Mouse (Mus musculus): ENCODE results near the gene Sdk1.
A peak's percentile ranks its signal among the peaks of the same experiment; 100 is the strongest.

Gene Sdk1

DNA sequence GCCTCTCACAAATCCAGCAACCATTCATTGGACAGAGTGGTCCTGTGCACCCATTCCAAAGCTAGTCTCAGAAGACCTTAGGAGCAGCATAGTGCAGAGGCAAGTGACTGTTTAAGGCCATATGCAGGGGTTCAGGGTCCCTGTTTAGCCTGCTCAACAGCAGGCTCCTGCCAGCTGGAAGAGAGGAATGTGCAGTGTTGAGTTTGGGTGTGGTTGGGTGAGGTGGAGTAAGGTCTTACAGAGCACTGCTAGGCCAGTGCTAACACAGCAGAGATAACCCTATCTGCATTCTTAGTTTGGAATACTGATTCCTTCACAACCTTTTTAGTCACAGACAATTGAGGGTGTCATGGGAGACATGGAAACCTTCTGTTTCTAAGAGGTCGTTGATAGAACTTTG, 206.0 kb downstream of the Sdk1 start:
- no peak for DNase-seq (ENCODE audit: low spot score in 2 of 2)

DNA sequence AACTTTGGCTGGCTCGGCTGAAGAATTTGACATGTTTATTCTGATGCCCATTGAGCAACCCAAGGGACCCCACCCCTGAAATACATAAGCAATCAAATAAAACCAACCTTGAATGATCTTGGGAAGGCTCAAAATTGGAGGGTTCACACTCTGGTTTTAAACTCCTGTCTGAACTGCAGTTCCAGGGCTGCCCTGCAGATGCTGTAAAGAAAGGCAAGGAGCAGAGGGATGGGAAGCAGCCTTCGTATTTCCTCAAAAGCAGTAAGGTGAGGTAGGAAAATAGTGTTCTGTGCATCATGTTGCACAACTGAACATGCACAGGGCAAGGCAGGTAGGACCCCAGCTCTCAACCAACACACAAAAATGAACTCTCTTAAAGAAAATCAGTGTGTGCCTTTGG, 222.1 kb downstream of the Sdk1 start:
- DNase-seq (ENCODE audit: low spot score in 2 of 2): no peak

DNA sequence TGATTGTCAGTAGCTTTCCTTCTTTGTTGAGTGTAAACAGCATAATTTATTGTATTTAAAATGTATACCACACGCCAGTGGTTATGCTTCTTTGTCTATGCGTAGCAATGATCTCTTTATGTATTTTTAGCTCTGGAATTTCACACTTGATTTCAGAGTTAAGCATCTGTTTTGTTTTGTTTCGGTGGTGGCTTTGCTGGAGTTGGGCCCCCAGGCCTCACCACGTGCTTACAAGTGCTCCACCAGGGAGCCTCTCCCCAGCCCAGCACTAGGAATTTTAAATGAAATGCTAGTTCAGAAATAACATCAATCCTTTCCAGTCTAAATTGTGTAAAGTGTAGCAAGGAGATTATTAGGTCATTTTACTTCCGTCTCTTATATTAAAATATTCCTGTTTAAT, 227.5 kb downstream of the Sdk1 start:
- DNase-seq (ENCODE audit: low spot score in 2 of 2): no peak

DNA sequence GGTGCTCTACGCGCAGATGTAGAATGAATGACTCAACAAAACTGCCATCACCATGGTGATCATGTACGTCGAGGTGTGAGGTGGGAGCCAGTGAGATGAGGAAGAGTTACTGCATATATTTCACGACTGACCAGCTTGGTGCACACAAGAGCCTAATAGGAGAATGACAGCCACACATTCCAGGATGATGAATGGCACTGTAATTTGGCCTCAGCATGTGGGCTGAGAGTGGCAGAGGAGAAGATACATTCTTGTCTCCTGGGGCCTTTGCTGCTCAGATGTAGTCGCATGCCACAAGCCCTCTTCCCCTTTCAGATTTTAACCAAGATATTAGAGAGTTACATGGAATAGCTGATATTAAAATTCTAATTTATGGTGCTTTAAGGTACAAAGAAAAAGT, 264.0 kb downstream of the Sdk1 start:
- DNase-seq (ENCODE audit: low spot score in 2 of 2): no peak

DNA sequence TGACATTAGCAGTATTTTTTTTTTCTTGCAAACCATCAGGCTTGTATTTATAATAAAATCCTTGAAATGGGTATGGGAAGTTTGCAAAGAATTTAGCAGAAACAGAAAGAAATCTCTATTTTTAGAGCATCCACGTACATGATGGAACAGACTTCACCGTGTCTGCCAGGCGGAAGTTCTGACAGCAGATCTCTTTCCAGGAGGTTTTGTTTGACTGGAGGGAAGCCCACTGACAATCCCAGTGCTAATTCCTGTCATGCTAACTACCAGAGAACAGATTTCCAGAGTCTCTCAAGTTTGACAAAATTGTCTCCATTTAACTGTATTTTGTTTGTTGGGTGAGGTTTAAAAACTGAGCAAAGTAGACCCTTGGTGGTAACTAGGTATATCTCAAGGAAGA, 265.1 kb downstream of the Sdk1 start:
- DNase-seq (ENCODE audit: low spot score in 2 of 2): no peak

DNA sequence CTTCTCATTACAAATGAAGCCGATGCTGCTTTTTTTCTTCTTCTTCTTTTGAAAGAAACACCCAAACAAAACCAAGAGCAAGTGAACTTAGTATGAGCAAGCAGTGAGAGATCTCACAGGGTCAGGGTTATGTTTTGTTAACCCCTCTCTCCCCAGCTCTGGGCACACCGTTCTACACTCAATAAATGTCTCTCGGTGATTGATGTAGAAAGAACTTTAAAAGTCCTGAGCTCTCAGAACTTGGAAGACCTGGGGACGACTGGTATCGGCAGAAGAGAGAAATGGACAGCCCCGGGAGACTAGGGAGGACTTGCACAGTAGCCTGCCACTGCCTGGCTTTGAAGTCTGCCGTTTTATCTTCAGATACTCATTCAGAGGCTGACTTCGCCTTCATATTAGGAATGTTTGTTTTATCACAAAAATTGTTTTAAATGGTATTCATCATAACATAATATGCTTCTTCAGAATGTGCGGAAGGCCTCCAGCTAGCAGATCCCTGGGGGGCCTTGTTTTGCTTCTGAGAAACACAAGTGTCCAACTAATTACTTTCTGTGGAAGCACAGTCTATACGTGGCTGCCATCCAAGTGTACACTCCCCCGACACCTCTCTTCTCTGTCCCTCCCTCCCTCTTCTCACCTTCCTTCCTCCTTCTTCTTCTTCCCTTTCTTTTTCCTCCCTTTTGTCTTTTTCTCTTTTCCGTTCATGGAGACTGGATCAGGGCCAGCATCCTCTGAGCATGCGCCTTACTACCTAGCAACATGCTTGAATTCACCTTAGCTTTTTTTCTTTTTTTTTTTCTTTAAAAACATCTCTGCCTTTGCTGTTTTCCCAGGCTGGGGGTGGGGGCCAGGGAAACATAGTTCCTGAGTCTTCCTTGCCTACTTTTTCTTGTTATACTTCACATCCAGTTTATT, 283.8 kb downstream of the Sdk1 start:
- DNase-seq (ENCODE audit: low spot score in 2 of 2): no peak

DNA sequence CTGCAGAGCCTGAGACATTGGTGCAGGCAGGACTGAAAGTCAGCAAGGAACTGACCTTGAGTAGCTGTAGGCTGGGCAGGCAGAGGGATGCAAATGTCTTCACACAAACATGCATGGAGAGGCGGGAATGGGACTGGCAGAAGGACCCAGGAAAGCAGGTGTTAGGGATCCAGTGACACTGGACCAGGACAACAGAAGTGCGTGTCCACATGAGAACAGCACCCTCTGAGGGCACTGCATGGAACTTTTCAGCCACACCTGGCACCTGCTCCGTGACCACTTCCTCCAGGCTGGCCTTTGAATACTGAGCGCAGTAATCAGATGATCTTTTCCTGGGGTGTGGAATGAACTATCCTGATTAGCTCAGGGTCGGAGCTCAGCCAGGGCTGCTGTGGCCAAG, 298.9 kb downstream of the Sdk1 start:
- no peak for DNase-seq (ENCODE audit: low spot score in 2 of 2)

DNA sequence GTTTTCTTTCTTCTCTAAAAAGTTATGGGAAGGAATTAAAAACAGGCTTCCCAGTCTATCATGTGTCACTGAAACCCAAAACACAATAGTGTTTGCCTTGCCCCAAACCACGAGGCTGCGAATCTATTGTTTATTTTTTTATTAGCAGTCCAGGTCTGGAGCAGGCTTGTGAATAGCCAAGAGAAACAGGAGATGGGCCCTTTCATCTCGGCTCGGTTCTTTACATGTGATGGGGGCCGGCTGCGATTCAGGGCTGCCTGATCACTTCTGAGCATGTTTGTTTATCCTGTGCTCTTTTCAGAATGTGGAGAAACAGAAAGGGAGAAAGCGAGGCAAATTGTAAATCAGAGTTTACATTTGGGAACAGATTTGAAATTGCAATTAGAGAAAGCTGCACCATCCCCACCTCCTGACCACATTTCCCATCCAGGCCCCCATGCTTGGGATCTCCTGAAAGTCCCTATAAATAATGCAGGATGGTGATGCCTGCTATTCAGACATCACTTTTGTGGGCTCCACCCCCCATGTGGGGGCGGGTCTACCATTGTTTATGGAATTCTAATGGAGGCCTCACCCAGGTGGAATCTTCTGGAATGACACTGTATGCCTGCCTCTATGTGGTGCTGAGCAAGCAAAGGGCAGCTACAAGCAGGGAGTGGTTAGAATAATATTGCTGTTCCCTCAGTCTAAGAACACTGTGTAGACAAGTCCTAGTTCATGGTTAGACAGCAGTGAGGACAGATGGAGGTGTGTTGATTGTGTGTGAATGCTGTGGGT, 301.8 kb downstream of the Sdk1 start:
- DNase-seq (ENCODE audit: low spot score in 2 of 2): no peak

DNA sequence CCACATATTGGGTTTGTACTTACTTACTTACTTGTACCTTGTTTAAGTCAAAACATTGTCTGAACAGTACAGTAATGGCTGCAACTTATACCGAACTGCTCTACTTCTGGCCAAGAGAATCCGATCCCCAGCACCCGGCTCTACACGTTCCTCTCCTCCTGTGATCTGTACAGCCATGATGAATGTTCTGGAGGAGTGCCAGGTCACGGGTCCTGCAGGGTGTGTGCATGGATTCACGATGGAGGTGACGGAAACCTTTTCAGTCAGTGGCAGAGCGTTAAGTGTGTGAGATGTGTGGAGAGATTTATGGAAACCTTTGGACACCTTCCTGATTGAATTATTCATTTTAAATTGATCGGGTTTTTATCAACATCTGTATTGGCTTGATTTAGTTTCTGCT, 312.2 kb downstream of the Sdk1 start:
- DNase-seq (ENCODE audit: low spot score in 2 of 2): no peak

DNA sequence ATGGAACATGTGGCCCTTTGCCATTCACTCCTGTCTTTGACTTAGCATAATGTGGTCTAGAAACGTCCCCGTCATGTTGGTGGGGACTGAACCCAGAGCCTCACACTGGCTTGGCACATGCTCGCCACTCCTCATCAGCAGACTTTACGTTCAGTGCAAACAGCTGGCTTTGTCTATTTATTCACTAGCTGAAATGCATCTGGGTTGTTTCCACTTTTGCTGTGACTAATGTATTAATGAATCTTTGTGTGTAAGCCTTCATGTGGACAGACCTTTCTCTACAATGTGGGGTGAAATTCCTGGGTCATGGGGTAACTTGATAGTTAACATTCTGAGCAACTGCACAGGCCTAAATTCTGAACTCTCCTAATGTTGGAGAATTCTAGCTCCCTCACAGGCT, 317.4 kb downstream of the Sdk1 start:
- no peak for DNase-seq (ENCODE audit: low spot score in 2 of 2)

DNA sequence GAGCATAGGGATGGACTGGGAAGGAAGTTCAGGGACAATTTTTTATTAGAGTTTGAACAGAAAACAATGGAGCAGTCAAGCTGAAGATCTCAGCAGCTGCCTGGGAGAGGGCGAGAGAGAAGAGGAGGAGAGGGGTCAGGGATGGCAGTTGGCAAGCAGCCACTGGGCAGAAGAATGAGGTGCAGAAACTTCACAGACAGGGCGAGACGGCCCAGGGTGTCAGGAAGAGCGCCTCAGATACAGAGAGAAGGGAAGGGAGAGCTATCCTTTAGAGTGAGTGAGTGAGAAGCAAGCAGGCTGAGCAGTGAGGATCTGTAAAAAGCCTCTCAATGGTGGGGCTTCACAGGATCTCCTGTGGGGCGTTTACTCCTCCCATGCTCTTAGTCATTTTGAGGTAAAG, 319.0 kb downstream of the Sdk1 start:
- DNase-seq (ENCODE audit: low spot score in 2 of 2): no peak

DNA sequence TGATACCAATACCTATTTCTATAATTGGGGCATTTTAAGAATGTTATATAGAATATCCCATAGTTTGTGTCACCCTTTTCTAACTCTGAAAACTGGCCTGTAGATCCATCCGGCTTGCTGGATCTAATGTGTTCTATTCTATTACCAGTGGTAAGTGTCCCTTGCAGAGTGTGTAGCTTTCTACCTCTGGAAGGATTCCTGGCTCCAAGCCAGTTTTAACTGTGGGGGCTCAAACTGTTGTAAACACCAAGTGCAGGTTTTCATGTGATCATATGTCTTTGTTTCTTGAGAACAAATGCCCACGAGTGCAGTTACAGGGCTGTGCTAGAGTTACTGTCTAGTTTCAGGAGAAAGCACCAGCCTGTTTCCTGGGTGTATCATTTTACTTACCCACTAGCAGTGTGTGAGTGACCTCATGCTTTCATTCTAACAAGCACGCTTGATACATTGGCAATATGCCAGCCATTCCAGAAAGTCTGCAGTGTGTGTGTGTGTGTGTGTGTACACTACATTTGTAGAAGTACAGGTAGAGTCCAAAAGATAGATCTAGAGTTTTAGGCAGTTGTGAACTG, 320.8 kb downstream of the Sdk1 start:
- DNase-seq (ENCODE audit: low spot score in 2 of 2): no peak

DNA sequence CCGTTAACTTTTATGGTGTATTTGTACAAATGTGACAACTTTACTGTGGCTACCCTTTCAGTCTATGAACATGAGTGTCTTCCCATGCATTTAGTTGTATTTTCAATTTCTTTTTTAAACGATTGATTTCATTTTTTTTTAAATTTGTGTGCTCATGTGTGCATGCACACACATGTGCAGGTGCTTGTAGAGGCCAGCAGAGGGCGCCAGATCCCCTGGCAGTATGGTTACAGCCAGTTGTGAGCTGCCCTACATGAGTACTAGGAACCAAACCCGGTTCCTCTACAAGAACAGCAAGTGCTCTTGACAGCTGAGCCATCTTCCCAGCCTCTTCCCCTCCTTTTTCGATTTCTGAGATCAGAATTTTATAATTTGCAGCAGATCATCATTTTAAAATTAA, 322.9 kb downstream of the Sdk1 start:
- no peak for DNase-seq (ENCODE audit: low spot score in 2 of 2)

DNA sequence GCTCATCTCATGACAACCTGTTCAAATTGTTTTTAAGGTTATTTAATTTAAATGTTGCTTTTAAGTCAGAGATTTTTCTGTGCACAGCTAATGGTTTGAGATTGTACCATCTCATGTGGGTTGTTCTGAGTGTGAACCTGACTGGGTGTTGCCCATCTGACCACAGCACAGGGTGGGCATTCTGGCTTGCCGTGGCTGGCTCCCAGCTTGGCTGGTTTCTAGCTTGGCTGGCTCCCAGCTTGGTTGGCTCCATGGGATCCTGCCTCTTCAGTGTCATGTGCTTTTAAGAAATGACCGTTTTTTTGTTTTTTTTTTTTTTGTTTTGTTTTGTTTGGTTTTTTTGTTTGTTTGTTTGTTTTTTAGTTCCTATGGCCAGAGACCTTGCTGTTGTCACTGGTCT, 326.8 kb downstream of the Sdk1 start:
- DNase-seq (ENCODE audit: low spot score in 2 of 2): no peak

DNA sequence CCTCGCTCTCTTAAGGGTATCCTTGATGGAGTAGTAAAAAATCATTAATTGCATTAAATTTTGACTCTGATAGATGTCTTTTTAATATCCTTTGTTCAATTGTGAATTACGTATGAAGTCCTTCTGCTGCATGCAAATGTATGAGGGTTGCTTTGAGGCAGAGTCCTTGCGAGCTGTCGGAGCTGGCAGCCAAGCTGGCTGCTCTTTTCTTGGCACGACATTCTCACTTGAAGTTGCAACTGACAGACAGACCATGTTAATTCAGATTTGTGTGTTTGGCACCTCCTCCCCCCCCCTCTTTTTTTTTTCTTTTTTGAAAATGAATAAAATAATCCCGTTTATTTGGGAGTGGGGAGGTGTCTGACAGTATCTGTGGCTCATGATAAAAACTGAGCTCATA, 329.2 kb downstream of the Sdk1 start:
- peak in 1 of 2 experiments; percentile 13 for DNase-seq (ENCODE audit: low spot score in 2 of 2)

DNA sequence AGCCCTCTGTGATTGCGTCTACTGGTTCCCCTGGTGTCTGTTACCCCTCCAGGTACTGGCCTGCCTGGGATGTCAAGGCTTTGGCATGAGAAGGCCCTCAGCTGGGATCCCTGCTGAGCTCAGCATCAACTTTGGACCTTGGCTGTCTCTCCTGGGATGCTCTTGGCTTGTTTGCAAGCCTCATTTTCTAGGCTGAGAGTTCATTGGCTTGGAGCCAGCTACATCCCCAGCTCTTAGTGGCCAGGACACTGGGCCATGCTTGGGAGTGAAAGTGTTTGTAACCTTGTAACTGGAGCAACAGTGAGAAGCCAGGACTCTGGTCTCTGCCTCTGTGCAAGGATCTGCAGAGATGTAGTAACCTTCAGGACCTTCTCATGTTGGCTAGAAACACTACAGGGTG, 333.0 kb downstream of the Sdk1 start:
- no peak for DNase-seq (ENCODE audit: low spot score in 2 of 2)

DNA sequence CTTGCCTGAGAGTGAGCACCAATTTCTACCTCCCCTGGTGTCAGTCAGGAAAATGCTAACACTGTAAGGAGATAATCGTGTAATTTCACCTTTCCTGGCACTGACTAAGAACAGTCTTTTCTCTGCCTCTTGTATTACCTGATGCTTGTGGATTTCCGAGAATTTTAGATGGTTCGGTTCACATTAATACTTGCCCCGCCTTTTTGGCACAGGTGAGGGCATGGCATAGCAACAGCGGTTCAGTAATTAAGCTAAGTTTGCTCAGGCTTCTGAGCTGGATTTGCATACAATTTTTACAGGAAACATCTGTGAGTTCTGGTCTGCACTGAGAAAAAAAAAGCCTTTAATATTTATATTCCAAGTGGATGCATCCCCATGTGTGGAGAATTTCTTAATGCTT, 350.0 kb downstream of the Sdk1 start:
- DNase-seq (ENCODE audit: low spot score in 2 of 2): no peak

DNA sequence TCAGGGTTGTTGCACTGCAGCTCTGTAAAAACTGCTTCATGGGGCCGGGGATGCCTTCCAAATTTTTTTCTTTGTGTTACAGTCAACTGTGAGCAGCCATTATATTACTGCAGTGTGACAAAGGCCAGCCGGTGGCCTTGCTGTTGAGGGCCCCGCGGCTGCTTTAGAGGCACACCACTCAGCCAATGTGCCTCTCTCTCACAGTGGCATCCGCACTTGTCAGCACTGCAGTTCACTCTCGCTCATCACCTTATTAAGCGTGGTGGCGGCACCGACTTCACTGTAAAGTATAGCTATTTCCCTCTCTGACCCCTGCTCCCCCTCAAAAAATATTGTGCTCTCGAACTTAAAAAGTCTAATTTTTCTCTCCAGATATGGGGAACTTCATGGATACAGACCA, 371.4 kb downstream of the Sdk1 start:
- DNase-seq (ENCODE audit: low spot score in 2 of 2): no peak

DNA sequence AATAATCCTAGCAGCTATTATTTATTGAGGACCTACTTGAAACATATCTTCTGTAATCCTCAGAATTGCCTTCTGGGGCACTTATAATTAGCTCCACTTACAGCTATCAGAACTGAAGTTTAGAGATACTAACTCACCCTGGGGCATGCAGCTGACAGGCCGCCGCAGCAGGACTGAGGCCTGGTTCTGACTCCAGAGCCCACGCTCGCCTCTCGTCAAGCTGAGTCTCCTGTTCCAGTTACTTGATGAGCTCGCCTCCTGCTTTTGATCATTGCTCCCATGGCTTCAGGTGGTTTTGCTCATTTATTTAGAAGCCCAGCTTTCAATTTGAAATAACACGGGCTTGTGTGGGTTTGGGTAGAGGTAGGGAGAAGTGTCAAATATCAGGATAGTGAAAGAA, 374.5 kb downstream of the Sdk1 start:
- DNase-seq (ENCODE audit: low spot score in 2 of 2): no peak

DNA sequence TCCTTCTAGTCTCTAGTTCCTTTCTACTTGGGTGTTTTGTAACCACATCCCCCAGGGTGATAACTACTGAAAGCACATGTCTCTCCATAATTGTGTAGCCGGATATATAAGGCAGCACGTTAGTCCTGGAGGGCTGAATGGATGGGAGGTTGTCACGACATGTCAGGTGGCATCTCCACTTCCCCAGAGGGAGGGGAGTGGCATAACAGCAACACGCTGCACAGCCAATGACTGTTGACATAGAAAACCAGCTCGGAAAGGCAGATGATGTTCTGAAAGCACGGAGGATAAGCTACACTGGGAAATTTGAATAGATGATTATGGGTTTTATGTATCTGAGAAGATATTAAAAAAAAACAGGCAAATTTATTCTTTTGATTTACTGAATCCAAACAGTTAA, 376.4 kb downstream of the Sdk1 start:
- no peak for DNase-seq (ENCODE audit: low spot score in 2 of 2)

DNA sequence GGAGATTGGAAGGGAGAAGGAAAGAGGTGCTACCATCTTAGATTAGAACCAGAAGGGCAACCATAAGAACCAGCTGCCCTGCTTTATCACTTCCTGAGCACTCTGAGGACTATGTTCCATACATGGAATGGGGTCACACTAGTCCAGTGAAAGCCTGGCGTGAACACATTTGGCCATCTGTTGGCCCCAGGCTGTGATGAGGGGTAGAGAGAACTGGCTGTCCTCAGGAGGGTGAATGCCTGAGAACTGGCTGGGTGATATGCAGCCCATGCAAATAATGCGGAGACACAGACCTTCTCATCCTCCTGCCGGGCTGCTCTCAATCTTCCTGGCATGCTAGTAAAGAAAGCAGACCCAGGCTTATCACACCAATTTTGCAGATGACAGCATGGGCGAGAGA, 384.1 kb downstream of the Sdk1 start:
- DNase-seq (ENCODE audit: low spot score in 2 of 2): no peak

DNA sequence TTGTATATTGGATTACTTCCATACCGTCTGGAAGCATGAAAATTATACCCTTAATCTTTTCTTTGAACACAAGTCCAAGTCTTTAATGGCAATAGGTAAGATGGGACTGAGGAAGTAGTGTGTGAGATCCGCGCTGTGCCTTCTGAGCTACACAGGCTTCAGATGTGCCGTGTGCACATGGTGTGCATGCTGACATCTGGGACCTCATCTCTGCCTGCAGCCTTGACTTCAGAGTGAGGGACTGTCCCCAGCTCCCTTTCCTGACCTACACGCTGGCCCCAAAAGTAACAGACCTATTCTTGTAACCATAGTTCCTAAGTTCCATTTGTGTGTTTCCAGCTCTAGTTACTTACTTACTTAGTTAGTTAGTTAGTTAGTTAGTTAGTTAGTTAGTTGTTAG, 390.4 kb downstream of the Sdk1 start:
- no peak for DNase-seq (ENCODE audit: low spot score in 2 of 2)

DNA sequence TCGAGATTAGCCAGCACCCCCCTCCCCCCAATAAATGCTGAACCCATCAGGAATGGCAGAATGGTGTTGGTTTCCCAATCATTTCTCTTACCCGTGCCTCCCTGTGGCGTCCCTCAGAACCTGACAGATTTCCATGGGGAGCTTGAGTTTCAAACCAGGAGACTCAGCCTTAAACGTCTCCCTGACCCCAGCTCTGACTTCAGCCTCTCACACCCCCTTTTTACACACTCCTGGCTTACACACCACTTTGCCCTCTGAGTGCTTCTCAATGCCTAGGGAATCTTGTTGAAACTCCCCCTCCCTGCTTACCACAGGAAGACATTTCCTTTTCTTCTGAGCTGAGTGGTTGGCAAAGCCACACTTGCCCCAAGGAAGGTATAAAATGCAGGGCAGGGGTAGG, 392.0 kb downstream of the Sdk1 start:
- no peak for DNase-seq (ENCODE audit: low spot score in 2 of 2)

All from right cerebral cortex, postnatal 36 days (tissue).